ENCODE assay signal across 8 mouse cellular contexts in genomic region chr16:72664233-72664613, GRCm38 (mm10).
DNase-seq lines count a peak whose midpoint lies in the region; ATAC-seq lines count a peak whose summit lies in the region.

No protein-coding gene starts in this region.

- under 1% methylated on average over 12 of the region's 12 CpGs for WGBS in liver, embryonic 16.5 days (ENCODE audit: insufficient replicate concordance)

- no peaks in the 10 kb centered on the region for H3K9me3 ChIP-seq in liver, embryonic 16.5 days (replicated peaks; ENCODE audit: control insufficient read depth, low read length)

- peak; percentile 3 for DNase-seq in ovary, adult 18-20 months (ENCODE audit: low spot score)
- no peak for DNase-seq in ovary, postnatal 14 days (ENCODE audit: low spot score)
- peak; percentile 40 to 50 for DNase-seq in cerebellum, postnatal 10 days
- DNase-seq in heart, postnatal 10 days = peak; percentile 8 to 25
- DNase-seq in right cerebral cortex, postnatal 10 days (ENCODE audit: low spot score in 2 of 2) = no peak

- peak; percentile 39; the same call in 1 of the 2 replicates for ATAC-seq in liver, embryonic 16.5 days (ENCODE audit: low read depth)
- no peak for ATAC-seq in megakaryocyte progenitor cell, adult 5-6 weeks (replicated peaks; ENCODE audit: poor library complexity)
- ATAC-seq in activated CD4-positive, CD25-positive, alpha-beta regulatory T cell, adult 4 months = no peak

- H3K4me3 ChIP-seq in liver, embryonic 16.5 days (ENCODE audit: low read depth, low read length) = peak overlapping the region; percentile 64

- peak overlapping the region; percentile 53 for H3K9ac ChIP-seq in liver, embryonic 16.5 days (ENCODE audit: low read depth, low read length)

- H3K4me1 ChIP-seq in liver, embryonic 16.5 days (ENCODE audit: control insufficient read depth, low read depth, low read length) = no peaks in the 10 kb centered on the region

- intact Hi-C loops in heart, postnatal 10 days (cut with DNase I) = loop anchor here (5.0 kb wide), 2 partner anchors 313 to 1417 kb away; no protein-coding TSS in a partner anchor

- H3K36me3 ChIP-seq in liver, embryonic 16.5 days (ENCODE audit: control insufficient read depth, insufficient read depth) = no peaks in the 10 kb centered on the region

- peaks cover 4% of the 10 kb centered on the region; the same call in 1 of the 2 replicates for H3K27me3 ChIP-seq in liver, embryonic 16.5 days (ENCODE audit: control insufficient read depth, insufficient read depth, low read depth, low read length)

- H3K4me2 ChIP-seq in liver, embryonic 16.5 days (ENCODE audit: low read depth, low read length) = peak overlapping the region; percentile 49

- no peak overlapping the region for H3K27ac ChIP-seq in liver, embryonic 16.5 days (ENCODE audit: low read length)

Comparison
In these comparisons a context has a peak if more than half of its experiments do, and no peak if none do; other contexts are left out.
1. DNase-seq: peak in ovary, adult 18-20 months (single experiment), cerebellum, postnatal 10 days (2 of 2) and heart, postnatal 10 days (2 of 2); none in ovary, postnatal 14 days (single experiment) and right cerebral cortex, postnatal 10 days (0 of 2).